Mouse (Mus musculus) ES-Bruce4 (cell line): ENCODE results near the gene Slc35a3.

ENCODE experiments used
- CTCF ChIP-seq: IDR thresholded peaks from one replicate; pipeline ENCODE4 v1.8.1; 2011; ENCODE audit warnings: low read depth, low read length
- EP300 ChIP-seq: IDR thresholded peaks from 2 replicates; pipeline ENCODE4 v1.6.1; 2011; ENCODE audit warnings: low read depth, low read length; ENCODE audit not compliant: insufficient read depth
- POLR2A ChIP-seq: IDR thresholded peaks from one replicate; pipeline ENCODE4 v1.8.1; 2011; ENCODE audit warnings: low read length; ENCODE audit not compliant: insufficient read depth

DNA sequence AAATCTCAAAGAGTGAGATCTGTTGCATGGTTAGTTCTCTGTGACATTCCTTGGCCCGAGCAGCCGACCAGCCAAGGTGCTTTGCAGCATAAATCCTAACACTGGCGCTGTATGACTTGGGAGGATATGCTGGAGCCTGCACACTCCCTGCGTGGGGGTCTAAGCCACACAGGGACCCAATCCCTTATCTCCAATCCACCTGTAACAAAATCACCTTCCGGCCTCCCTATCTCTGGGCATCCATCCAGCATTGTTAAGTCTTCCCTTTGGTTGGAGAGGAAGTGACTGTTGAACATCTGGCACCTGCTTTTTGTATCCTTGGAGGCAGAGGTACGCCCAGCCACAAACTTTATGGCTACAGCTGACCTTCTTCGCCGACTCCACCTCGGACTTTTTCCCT is 14.2 kb upstream of the Slc35a3 start:
- TF ChIP-seq CTCF = no peak
- TF ChIP-seq POLR2A = no peak
- no peak for TF ChIP-seq EP300
